Mouse (Mus musculus): ENCODE data around the gene Iqschfp.

DNA sequence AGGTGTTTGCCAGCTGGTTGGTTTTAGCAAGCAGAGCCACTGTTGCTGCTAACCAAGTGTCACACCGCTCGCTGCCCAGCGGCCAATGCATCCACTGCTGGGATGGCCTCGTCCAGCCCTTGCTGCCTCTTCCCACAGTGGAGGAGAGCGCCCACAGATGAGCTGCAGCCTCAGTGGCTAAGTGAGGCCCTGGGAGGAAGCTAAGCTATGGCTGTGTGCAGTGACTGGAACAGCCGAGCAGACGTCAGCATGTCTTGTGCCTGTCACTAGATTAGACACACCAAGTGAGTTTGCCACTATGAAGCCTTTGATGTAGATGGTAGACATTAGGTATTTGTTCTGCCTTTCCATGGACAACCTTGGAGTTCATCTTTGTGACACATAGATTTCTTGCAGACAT, 652.8 kb downstream of the Iqschfp start:
- no peak for TF ChIP-seq CTCF (IDR thresholded peaks at IDR 0.05; ENCODE audit: borderline replicate concordance, extremely low read depth, insufficient read depth, insufficient read length)
- TF ChIP-seq POLR2A (IDR thresholded peaks at IDR 0.05; ENCODE audit: borderline replicate concordance, extremely low read depth, insufficient read depth, insufficient read length, poor library complexity, severe bottlenecking) = no peak

Measured in brain, embryonic 14.5 days (tissue).